Mouse (Mus musculus): ENCODE measurements around the gene Pthlh.

DNA sequence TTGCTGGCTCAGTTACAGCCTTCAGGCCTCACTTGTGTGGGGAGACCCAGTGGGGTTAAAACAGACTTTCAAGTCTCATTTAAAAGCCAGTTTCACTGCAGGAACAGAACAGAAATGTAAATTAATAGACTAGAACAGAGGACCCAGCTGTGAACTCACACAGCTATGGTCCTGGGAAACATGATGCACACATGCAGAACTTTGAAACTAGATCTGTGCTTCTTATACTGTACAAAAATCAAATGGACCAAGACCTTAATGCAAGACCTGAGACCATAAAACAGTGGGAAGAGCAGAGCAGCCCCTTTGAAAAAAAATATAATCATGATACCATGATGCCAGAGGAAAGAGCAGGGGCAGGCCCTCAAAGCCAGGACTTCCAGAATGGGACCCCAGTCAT is 49.3 kb upstream of the Pthlh start:
- TF ChIP-seq CTCF (IDR thresholded peaks at IDR 0.05; ENCODE audit: low read depth), result no peak
- TF ChIP-seq EP300 (IDR thresholded peaks at IDR 0.05; ENCODE audit: low read depth), result no peak
